Mouse (Mus musculus) liver, embryonic 13.5 days (tissue): ENCODE data around the gene Bola3. TPM values are rescaled to one million over a fixed set of nuclear protein-coding genes. Genes with fewer than 3 reads are reported as not detected.

ENCODE experiments used
- ATAC-seq: fragments of 200-750 bp; cut with Nextera tagmentation; 2 replicates; pipeline ENCODE4 v1.8.0; 2017; ENCODE audit warnings: low read depth, mild to moderate bottlenecking, moderate number of reproducible peaks, moderate library complexity
- DNase-seq: peaks from one replicate; pipeline ENCODE4 v3.0.0; 2022
- H3K27ac ChIP-seq: fragments of 300-500 bp; sonication (generic); 2 replicates; pipeline ENCODE4 v1.5.1; 2015; ENCODE audit warnings: moderate library complexity, mild to moderate bottlenecking, inconsistent platforms
- H3K27me3 ChIP-seq: fragments of 300-500 bp; sonication (generic); 2 replicates; pipeline ENCODE4 v1.6.1; 2015; ENCODE audit warnings: mild to moderate bottlenecking, inconsistent platforms
- H3K36me3 ChIP-seq: fragments of 300-500 bp; sonication (generic); 2 replicates; pipeline ENCODE4 v1.6.1; 2015; ENCODE audit warnings: mild to moderate bottlenecking, inconsistent platforms
- H3K4me1 ChIP-seq: fragments of 300-500 bp; sonication (generic); replicated peaks from 2 replicates; pipeline ENCODE4 v1.6.1; 2015; ENCODE audit warnings: inconsistent platforms
- H3K4me2 ChIP-seq: fragments of 300-500 bp; sonication (generic); 2 replicates; pipeline ENCODE4 v1.6.1; 2015; ENCODE audit warnings: inconsistent platforms, mild to moderate bottlenecking, moderate library complexity
- H3K4me3 ChIP-seq: fragments of 300-500 bp; sonication (generic); replicated peaks from 2 replicates; pipeline ENCODE4 v1.5.1; 2015; ENCODE audit warnings: mild to moderate bottlenecking, inconsistent platforms
- H3K9ac ChIP-seq: fragments of 300-500 bp; sonication (generic); 2 replicates; pipeline ENCODE4 v1.6.1; 2015; ENCODE audit warnings: mild to moderate bottlenecking, inconsistent platforms
- H3K9me3 ChIP-seq: fragments of 300-500 bp; sonication (generic); replicated peaks from 2 replicates; pipeline ENCODE4 v1.6.1; 2016; ENCODE audit warnings: inconsistent platforms
- WGBS: fragments of 180-500 bp; shearing (Covaris S2); methylation state at CpG from one replicate; pipeline ENCODE4 v1.1.7; 2015; ENCODE audit not compliant: insufficient replicate concordance; 5-methylcytosine and 5-hydroxymethylcytosine counted together
- microRNA-seq: library from miRNA; unstranded; fragments of <30 nt; microRNA quantifications from one replicate; pipeline ENCODE4, GENCODE M21; 2016
- polyA plus RNA-seq: library from polyadenylated mRNA; unstranded; fragments of >200 nt; fragmentation: Nextera tagmentation; extraction: Ambion mirVana; gene quantifications from 2 replicates; pipeline ENCODE4 v1.2.1, GENCODE M21; 2015

Gene Bola3
- polyA plus RNA-seq, 1 experiment from 2014 or later = 329 TPM

GRCm38 (mm10) chr6:83397728-83398127 is 48.8 kb downstream of the Bola3 start:
- Histone ChIP-seq H3K4me2 (no peak overlapping the region), H3K27me3 (no peaks in the 10 kb centered on the region), H3K36me3 (peaks cover 87% of the 10 kb centered on the region), H3K9me3 (no peaks in the 10 kb centered on the region), H3K4me1 (peaks cover 46% of the 10 kb centered on the region), H3K27ac (no peak overlapping the region; the same call in 1 of the 2 replicates), H3K9ac (no peak overlapping the region), H3K4me3 (no peak overlapping the region)
- ATAC-seq = no peak
- 86% methylated on average over 8 of the region's 8 CpGs for WGBS
- DNase-seq = no peak

- no peak overlapping the region for H3K4me3 ChIP-seq
- H3K4me2 ChIP-seq = no peak overlapping the region
- H3K4me1 ChIP-seq = peaks cover 42% of the 10 kb centered on the region
- no peak for DNase-seq
- H3K27ac ChIP-seq = peak overlapping the region; percentile 25
- peaks cover 91% of the 10 kb centered on the region for H3K36me3 ChIP-seq
- no peaks in the 10 kb centered on the region for H3K9me3 ChIP-seq
- H3K27me3 ChIP-seq = no peaks in the 10 kb centered on the region
- 70% methylated on average over 3 of the region's 3 CpGs for WGBS
- H3K9ac ChIP-seq = no peak overlapping the region
- no peak for ATAC-seq
These were observed 50.8 kb downstream of the Bola3 start for GRCm38 (mm10) chr6:83399790-83400189.

DNA sequence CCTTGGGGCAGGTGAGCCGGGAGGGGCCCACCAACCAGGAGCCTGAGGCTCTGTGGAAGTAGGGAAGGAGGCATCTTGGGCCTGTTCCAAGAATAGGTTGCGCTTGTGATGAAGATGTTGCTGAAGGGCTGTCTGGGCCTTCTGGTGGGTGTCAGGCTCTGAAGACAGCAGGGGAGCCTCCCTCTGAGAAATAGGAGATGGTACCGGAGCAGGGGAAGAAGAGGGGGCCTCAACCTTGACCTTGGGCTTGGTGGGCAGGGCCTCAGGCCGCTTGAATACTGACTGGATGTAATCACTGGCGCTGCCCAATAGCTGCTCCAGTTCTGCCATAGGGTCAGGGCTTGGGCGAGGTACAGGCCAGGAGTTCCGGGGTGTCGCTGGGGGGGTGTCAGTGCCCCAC is 54.5 kb downstream of the Bola3 start:
- Histone ChIP-seq H3K4me1 (peaks cover 24% of the 10 kb centered on the region), H3K9ac (no peak overlapping the region), H3K36me3 (peaks cover 77% of the 10 kb centered on the region), H3K27ac (no peak overlapping the region), H3K4me2 (no peak overlapping the region), H3K27me3 (no peaks in the 10 kb centered on the region), H3K9me3 (no peaks in the 10 kb centered on the region), H3K4me3 (no peak overlapping the region)
- 84% methylated on average over 8 of the region's 8 CpGs for WGBS
- DNase-seq = no peak
- ATAC-seq = no peak

DNA sequence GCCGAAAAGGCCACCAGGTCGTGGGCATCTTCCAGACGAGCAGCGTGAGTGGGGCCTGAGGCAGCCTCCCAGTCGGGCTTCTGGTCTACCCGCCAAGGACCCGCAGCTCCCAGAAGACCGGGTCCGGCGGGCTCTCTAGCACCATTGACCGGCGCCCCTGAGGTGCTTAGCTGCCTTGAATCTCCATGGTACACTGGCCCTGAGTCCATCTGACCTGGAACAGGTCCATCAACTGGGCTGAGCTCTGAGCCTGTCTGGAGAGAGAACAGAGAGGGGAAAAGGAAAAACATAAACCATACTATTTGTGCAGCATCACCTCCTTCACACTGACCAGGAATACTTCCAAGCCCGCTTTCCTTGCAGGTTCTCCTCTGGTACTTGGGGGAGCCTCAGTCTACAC is 55.6 kb downstream of the Bola3 start:
- Histone ChIP-seq H3K9me3 (no peaks in the 10 kb centered on the region), H3K36me3 (peaks cover 66% of the 10 kb centered on the region), H3K4me1 (peaks cover 24% of the 10 kb centered on the region), H3K27ac (no peak overlapping the region), H3K27me3 (no peaks in the 10 kb centered on the region), H3K4me2 (no peak overlapping the region), H3K9ac (no peak overlapping the region), H3K4me3 (no peak overlapping the region)
- 89% methylated on average over 13 of the region's 13 CpGs for whole genome bisulfite sequencing
- no peak for ATAC-seq
- no peak for DNase-seq

DNA sequence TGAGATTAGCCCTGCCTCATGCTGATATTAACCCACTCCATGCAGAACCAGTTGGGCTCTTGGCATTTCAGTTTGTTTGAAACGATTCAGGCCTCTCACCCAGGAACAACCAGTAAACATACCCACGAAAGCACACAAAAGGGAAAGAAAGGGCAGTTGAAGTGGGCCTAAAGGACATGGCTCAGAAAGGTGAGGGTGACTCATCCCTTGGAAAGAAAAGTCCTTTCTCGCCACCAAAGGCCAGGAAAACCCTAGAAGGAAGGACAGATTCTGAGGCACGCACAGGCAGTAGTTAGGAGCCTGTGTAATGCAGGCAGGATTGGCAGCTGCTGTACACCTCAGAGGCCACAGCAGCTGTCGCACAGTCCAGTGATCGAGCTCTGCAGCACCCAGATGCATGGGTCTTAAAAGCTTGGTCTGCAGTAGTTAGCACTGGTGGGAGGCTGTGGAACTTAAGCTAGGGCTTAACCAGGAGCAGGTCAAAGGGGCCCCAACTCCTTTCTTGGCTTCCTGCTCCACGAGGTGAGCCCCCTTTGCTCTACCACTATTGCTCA is 56.6 kb downstream of the Bola3 start:
- Histone ChIP-seq H3K9me3 (no peaks in the 10 kb centered on the region), H3K4me1 (peaks cover 27% of the 10 kb centered on the region), H3K36me3 (peaks cover 59% of the 10 kb centered on the region), H3K4me2 (no peak overlapping the region), H3K27ac (0 out of 2 replicates have a peak overlapping the region, but pooled peaks have one; percentile 9), H3K27me3 (no peaks in the 10 kb centered on the region), H3K4me3 (no peak overlapping the region), H3K9ac (no peak overlapping the region)
- 66% methylated on average over 7 of the region's 7 CpGs for WGBS
- no peak for DNase-seq
- no peak for ATAC-seq

DNA sequence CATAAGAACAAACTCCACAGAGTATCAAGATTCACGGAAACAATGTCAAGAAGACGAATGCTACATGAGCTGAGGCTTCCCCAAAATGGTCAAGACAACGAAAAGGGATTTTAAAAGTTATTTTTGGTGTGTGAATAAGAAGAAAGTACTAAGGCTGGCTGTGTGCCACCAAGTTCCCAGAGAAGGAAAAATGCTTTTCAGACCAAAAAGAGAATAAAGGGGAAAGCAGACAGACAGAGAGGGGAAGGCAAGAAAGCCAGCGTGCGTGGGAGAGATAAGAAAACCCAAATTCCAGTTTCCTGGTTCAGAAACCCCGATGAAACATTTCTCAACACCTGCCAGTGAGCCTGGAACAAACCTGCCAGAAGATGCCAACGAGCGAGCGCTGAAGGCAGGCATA is 59.6 kb downstream of the Bola3 start:
- no peak for DNase-seq
- no peaks in the 10 kb centered on the region for H3K27me3 ChIP-seq
- peaks cover 56% of the 10 kb centered on the region for H3K4me1 ChIP-seq
- no peak for ATAC-seq
- no peak overlapping the region for H3K4me3 ChIP-seq
- 0 out of 2 replicates have a peak overlapping the region, but pooled peaks have one; percentile 0 for H3K27ac ChIP-seq
- no peak overlapping the region for H3K4me2 ChIP-seq
- peaks cover 44% of the 10 kb centered on the region for H3K36me3 ChIP-seq
- WGBS = 37% methylated on average over 9 of the region's 9 CpGs
- H3K9ac ChIP-seq = no peak overlapping the region
- no peaks in the 10 kb centered on the region for H3K9me3 ChIP-seq

Small RNA genes within 50 kb of the gene (microRNA-seq; reads per million reads assigned to microRNA genes)
- gene Mir6374 = not detected

Other genes with a start within 250 kb of the Bola3 start
- gene Ccdc142, start 247.5 kb upstream of the Bola3 start, polyA plus RNA-seq = 0.94 and 1.1 TPM in 2 replicates
- gene Gm42688, start 247.5 kb upstream of the Bola3 start, polyA plus RNA-seq = 1.1 and 1.3 TPM in 2 replicates
- 94.5 and 99.8 TPM in 2 replicates for gene Mrpl53, start 240.1 kb upstream of the Bola3 start, polyA plus RNA-seq
- 44.9 and 46.7 TPM in 2 replicates for gene Mogs, start 233.7 kb upstream of the Bola3 start, polyA plus RNA-seq
- 30.4 and 32.3 TPM in 2 replicates for gene Wbp1, start 227.6 kb upstream of the Bola3 start, polyA plus RNA-seq
- gene Ino80b, start 223.7 kb upstream of the Bola3 start, polyA plus RNA-seq = 6.3 and 7.2 TPM in 2 replicates
- gene Rtkn, start 213.7 kb upstream of the Bola3 start, polyA plus RNA-seq = 10.1 and 11.7 TPM in 2 replicates
- 0.60 and 0.67 TPM in 2 replicates for gene Wdr54, start 192.8 kb upstream of the Bola3 start, polyA plus RNA-seq
- 0.15 and 0.20 TPM in 2 replicates for gene 1700003E16Rik, start 192.7 kb upstream of the Bola3 start, polyA plus RNA-seq
- 28.0 and 30.7 TPM in 2 replicates for gene Dctn1, start 183.2 kb upstream of the Bola3 start, polyA plus RNA-seq
- 0.86 and 0.89 TPM in 2 replicates for gene Slc4a5, start 129.3 kb upstream of the Bola3 start, polyA plus RNA-seq
- gene Mthfd2, start 23.2 kb upstream of the Bola3 start, polyA plus RNA-seq = 90.3 and 106 TPM in 2 replicates
- 36.9 and 46.5 TPM in 2 replicates for gene Mob1a, start 23.1 kb upstream of the Bola3 start, polyA plus RNA-seq
- gene Tet3, start 109.9 kb downstream of the Bola3 start, polyA plus RNA-seq = 10.4 and 13.3 TPM in 2 replicates
- 25.3 and 29.1 TPM in 2 replicates for gene Dguok, start 157.8 kb downstream of the Bola3 start, polyA plus RNA-seq
- gene Actg2, start 187.1 kb downstream of the Bola3 start, polyA plus RNA-seq = 5.9 and 6.1 TPM in 2 replicates
- gene Stambp, start 223.6 kb downstream of the Bola3 start, polyA plus RNA-seq = 10.8 and 14.1 TPM in 2 replicates